Mouse (Mus musculus) urinary bladder, adult 18-20 months (tissue): ENCODE data around the gene Gm10337.

Source experiments
- DNase-seq, 2 experiments: peaks; one replicate each; pipeline ENCODE4 v3.0.0; 2022; ENCODE audit warnings: low spot score in 2 of 2, mixed read lengths in 2 of 2

The Gm10337 gene

GRCm38 (mm10) chr15:102499851-102500250 lies 3.7 kb upstream of the Gm10337 start:
- no peak for DNase-seq

- no peak for DNase-seq
Observed at GRCm38 (mm10) chr15:102500479-102500878, 3.0 kb upstream of the Gm10337 start.

- DNase-seq: no peak
Observed at GRCm38 (mm10) chr15:102501084-102501814, 2.3 kb upstream of the Gm10337 start.

GRCm38 (mm10) chr15:102502254-102502840 lies 1.2 kb upstream of the Gm10337 start:
- no peak for DNase-seq

GRCm38 (mm10) chr15:102503924-102504782 lies 631 bp downstream of the Gm10337 start:
- no peak for DNase-seq

- no peak for DNase-seq
Observed at GRCm38 (mm10) chr15:102505073-102505769, 1.7 kb downstream of the Gm10337 start.

- no peak for DNase-seq
Observed at GRCm38 (mm10) chr15:102505770-102506463, 2.4 kb downstream of the Gm10337 start.

GRCm38 (mm10) chr15:102506464-102506830 lies 2.9 kb downstream of the Gm10337 start:
- DNase-seq: no peak

- no peak for DNase-seq
Observed at GRCm38 (mm10) chr15:102506864-102507263, 3.3 kb downstream of the Gm10337 start.

GRCm38 (mm10) chr15:102507561-102507960 lies 4.0 kb downstream of the Gm10337 start:
- DNase-seq: no peak

GRCm38 (mm10) chr15:102508336-102508735 lies 4.8 kb downstream of the Gm10337 start:
- DNase-seq: no peak

GRCm38 (mm10) chr15:102510110-102510509 lies 6.6 kb downstream of the Gm10337 start:
- DNase-seq: no peak

- peak; percentile 68 to 73 for DNase-seq
Observed at GRCm38 (mm10) chr15:102510590-102511284, 7.2 kb downstream of the Gm10337 start.

- no peak for DNase-seq
Observed at GRCm38 (mm10) chr15:102511285-102511833, 7.8 kb downstream of the Gm10337 start.

- no peak for DNase-seq
Observed at GRCm38 (mm10) chr15:102512010-102512409, 8.5 kb downstream of the Gm10337 start.

- DNase-seq: no peak
Observed at GRCm38 (mm10) chr15:102512471-102512870, 8.9 kb downstream of the Gm10337 start.

GRCm38 (mm10) chr15:102513004-102513403 lies 9.5 kb downstream of the Gm10337 start:
- no peak for DNase-seq

GRCm38 (mm10) chr15:102515261-102515660 lies 11.7 kb downstream of the Gm10337 start:
- no peak for DNase-seq

- DNase-seq: no peak
Observed at GRCm38 (mm10) chr15:102515791-102516190, 12.3 kb downstream of the Gm10337 start.

- DNase-seq: no peak
Observed at GRCm38 (mm10) chr15:102516293-102516692, 12.8 kb downstream of the Gm10337 start.
